Mouse (Mus musculus): ENCODE results near the gene Gsdme. TPM values are rescaled to one million over a fixed set of nuclear protein-coding genes. Genes with fewer than 3 reads are reported as not detected.

Gsdme gene
- polyA plus RNA-seq, 1 experiment from 2014 or later: 35.2 TPM

DNA sequence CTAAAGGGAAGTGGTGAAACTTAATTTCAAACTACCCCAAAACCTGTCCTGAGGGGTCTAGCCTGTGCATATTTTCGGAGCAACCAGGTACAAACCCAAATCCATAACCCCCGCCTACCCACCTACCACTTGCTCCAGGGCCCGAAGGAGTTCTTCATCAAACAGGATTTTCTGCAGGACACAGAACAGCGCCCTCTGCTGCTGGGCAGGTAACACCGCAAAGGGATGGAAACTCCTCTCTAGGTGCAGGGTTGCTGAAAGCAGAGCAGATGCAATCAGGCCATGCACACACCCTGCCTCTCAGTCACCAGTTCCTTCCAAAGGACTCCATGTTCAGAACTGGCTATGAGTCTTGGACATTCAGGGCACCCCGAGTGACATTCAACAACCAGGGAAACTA, 42.8 kb downstream of the Gsdme start:
- H3K9me3 ChIP-seq (ENCODE audit: control insufficient read depth, low read length): no peaks in the 10 kb centered on the region
- no peaks in the 10 kb centered on the region for H3K36me3 ChIP-seq (ENCODE audit: control insufficient read depth, insufficient read depth, low read length)
- no peak for ATAC-seq (replicated peaks; ENCODE audit: low FRiP score, low TSS enrichment, low read depth)
- no peak for DNase-seq (ENCODE audit: low spot score)
- no peaks in the 10 kb centered on the region for H3K27me3 ChIP-seq (replicated peaks; ENCODE audit: control insufficient read depth, insufficient read depth, low read length)
- H3K4me2 ChIP-seq (ENCODE audit: low read length): no peak overlapping the region
- H3K9ac ChIP-seq (ENCODE audit: low read length): no peak overlapping the region
- no peaks in the 10 kb centered on the region for H3K4me1 ChIP-seq (replicated peaks; ENCODE audit: control insufficient read depth, insufficient read depth, low read length)
- no peak overlapping the region for H3K27ac ChIP-seq (ENCODE audit: low read depth)
- no peak overlapping the region for H3K4me3 ChIP-seq (ENCODE audit: low read depth, low read length)
- WGBS: 59% methylated on average over 6 of the region's 6 CpGs

- 83% methylated on average over 6 of the region's 6 CpGs for WGBS
- H3K9me3 ChIP-seq (ENCODE audit: control insufficient read depth, low read length): no peaks in the 10 kb centered on the region
- no peak for ATAC-seq (replicated peaks; ENCODE audit: low FRiP score, low TSS enrichment, low read depth)
These were observed 44.6 kb downstream of the Gsdme start for GRCm38 (mm10) chr6:50219066-50219465.

GRCm38 (mm10) chr6:50218628-50219027, 45.0 kb downstream of the Gsdme start:
- H3K27me3 ChIP-seq (replicated peaks; ENCODE audit: control insufficient read depth, insufficient read depth, low read length): no peaks in the 10 kb centered on the region
- DNase-seq (ENCODE audit: low spot score): no peak
- 77% methylated on average over 3 of the region's 3 CpGs for WGBS

More at GRCm38 (mm10) chr6:50219066-50219465, 44.6 kb downstream of the Gsdme start:
- H3K4me2 ChIP-seq (ENCODE audit: low read length): no peak overlapping the region
- no peak overlapping the region for H3K9ac ChIP-seq (ENCODE audit: low read length)
- H3K4me1 ChIP-seq (replicated peaks; ENCODE audit: control insufficient read depth, insufficient read depth, low read length): no peaks in the 10 kb centered on the region
- H3K27ac ChIP-seq (ENCODE audit: low read depth): no peak overlapping the region
- no peaks in the 10 kb centered on the region for H3K27me3 ChIP-seq (replicated peaks; ENCODE audit: control insufficient read depth, insufficient read depth, low read length)
- no peak for DNase-seq (ENCODE audit: low spot score)
- H3K4me3 ChIP-seq (ENCODE audit: low read depth, low read length): no peak overlapping the region
- no peaks in the 10 kb centered on the region for H3K36me3 ChIP-seq (ENCODE audit: control insufficient read depth, insufficient read depth, low read length)

GRCm38 (mm10) chr6:50215986-50216385, 47.7 kb downstream of the Gsdme start:
- no peak for DNase-seq (ENCODE audit: low spot score)
- 92% methylated on average over 4 of the region's 4 CpGs for WGBS
- H3K9me3 ChIP-seq (ENCODE audit: control insufficient read depth, low read length): no peaks in the 10 kb centered on the region

More at GRCm38 (mm10) chr6:50218628-50219027, 45.0 kb downstream of the Gsdme start:
- H3K27ac ChIP-seq (ENCODE audit: low read depth): no peak overlapping the region
- no peak overlapping the region for H3K4me3 ChIP-seq (ENCODE audit: low read depth, low read length)
- H3K4me2 ChIP-seq (ENCODE audit: low read length): no peak overlapping the region
- no peak for ATAC-seq (replicated peaks; ENCODE audit: low FRiP score, low TSS enrichment, low read depth)
- no peaks in the 10 kb centered on the region for H3K36me3 ChIP-seq (ENCODE audit: control insufficient read depth, insufficient read depth, low read length)
- no peak overlapping the region for H3K9ac ChIP-seq (ENCODE audit: low read length)
- H3K4me1 ChIP-seq (replicated peaks; ENCODE audit: control insufficient read depth, insufficient read depth, low read length): no peaks in the 10 kb centered on the region
- no peaks in the 10 kb centered on the region for H3K9me3 ChIP-seq (ENCODE audit: control insufficient read depth, low read length)

GRCm38 (mm10) chr6:50215373-50215745, 48.3 kb downstream of the Gsdme start:
- no peak overlapping the region for H3K4me2 ChIP-seq (ENCODE audit: low read length)
- no peak overlapping the region for H3K27ac ChIP-seq (ENCODE audit: low read depth)
- H3K4me1 ChIP-seq (replicated peaks; ENCODE audit: control insufficient read depth, insufficient read depth, low read length): no peaks in the 10 kb centered on the region
- no peaks in the 10 kb centered on the region for H3K27me3 ChIP-seq (replicated peaks; ENCODE audit: control insufficient read depth, insufficient read depth, low read length)
- no peaks in the 10 kb centered on the region for H3K9me3 ChIP-seq (ENCODE audit: control insufficient read depth, low read length)
- no peak for DNase-seq (ENCODE audit: low spot score)
- H3K9ac ChIP-seq (ENCODE audit: low read length): no peak overlapping the region
- no peaks in the 10 kb centered on the region for H3K36me3 ChIP-seq (ENCODE audit: control insufficient read depth, insufficient read depth, low read length)
- 90% methylated on average over 2 of the region's 2 CpGs for WGBS
- H3K4me3 ChIP-seq (ENCODE audit: low read depth, low read length): no peak overlapping the region
- no peak for ATAC-seq (replicated peaks; ENCODE audit: low FRiP score, low TSS enrichment, low read depth)

More at GRCm38 (mm10) chr6:50215986-50216385, 47.7 kb downstream of the Gsdme start:
- Histone ChIP-seq H3K27me3 (replicated peaks; ENCODE audit: control insufficient read depth, insufficient read depth, low read length) (no peaks in the 10 kb centered on the region), H3K4me3 (ENCODE audit: low read depth, low read length) (no peak overlapping the region), H3K9ac (ENCODE audit: low read length) (no peak overlapping the region), H3K4me1 (replicated peaks; ENCODE audit: control insufficient read depth, insufficient read depth, low read length) (no peaks in the 10 kb centered on the region), H3K36me3 (ENCODE audit: control insufficient read depth, insufficient read depth, low read length) (no peaks in the 10 kb centered on the region), H3K4me2 (ENCODE audit: low read length) (no peak overlapping the region), H3K27ac (ENCODE audit: low read depth) (no peak overlapping the region)
- ATAC-seq (replicated peaks; ENCODE audit: low FRiP score, low TSS enrichment, low read depth): no peak

DNA sequence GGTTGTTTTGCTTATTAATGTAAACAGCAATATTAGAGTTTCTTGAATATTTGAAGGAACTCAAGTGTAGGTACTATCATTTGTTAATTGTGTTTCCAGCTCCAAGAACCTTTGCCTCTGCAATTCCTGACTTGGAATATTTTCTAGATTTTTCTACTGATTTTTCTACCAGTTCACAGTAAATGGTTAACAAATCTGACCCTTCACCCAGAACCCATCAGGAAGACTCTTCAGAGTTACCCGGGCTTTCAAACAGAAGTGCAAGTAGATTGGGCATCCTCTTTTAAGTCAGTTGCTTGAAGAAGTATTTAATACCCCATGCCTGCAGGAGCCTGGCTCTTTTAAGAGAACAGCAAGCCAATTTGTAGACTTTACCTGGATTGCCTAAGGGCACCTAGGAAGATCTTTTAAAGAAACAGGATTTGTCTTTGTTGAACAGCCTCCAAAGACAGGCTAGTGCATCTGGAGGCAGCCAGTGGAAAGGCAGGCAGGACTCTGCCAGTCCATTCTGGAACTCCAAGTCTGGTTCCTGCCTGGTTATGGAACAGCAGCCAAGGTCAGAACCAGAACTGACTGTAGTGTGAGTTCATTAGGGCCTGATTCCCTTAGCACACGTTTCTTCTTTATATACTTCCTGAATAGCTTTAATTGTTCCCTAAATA, 48.8 kb downstream of the Gsdme start:
- no peak for ATAC-seq (replicated peaks; ENCODE audit: low FRiP score, low TSS enrichment, low read depth)
- no peak overlapping the region for H3K4me3 ChIP-seq (ENCODE audit: low read depth, low read length)
- H3K9ac ChIP-seq (ENCODE audit: low read length): no peak overlapping the region
- H3K27me3 ChIP-seq (replicated peaks; ENCODE audit: control insufficient read depth, insufficient read depth, low read length): no peaks in the 10 kb centered on the region
- no peak overlapping the region for H3K4me2 ChIP-seq (ENCODE audit: low read length)
- H3K36me3 ChIP-seq (ENCODE audit: control insufficient read depth, insufficient read depth, low read length): no peaks in the 10 kb centered on the region
- no peaks in the 10 kb centered on the region for H3K4me1 ChIP-seq (replicated peaks; ENCODE audit: control insufficient read depth, insufficient read depth, low read length)
- whole genome bisulfite sequencing: 58% methylated on average over 2 of the region's 2 CpGs
- no peak overlapping the region for H3K27ac ChIP-seq (ENCODE audit: low read depth)
- no peak for DNase-seq (ENCODE audit: low spot score)
- no peaks in the 10 kb centered on the region for H3K9me3 ChIP-seq (ENCODE audit: control insufficient read depth, low read length)

DNA sequence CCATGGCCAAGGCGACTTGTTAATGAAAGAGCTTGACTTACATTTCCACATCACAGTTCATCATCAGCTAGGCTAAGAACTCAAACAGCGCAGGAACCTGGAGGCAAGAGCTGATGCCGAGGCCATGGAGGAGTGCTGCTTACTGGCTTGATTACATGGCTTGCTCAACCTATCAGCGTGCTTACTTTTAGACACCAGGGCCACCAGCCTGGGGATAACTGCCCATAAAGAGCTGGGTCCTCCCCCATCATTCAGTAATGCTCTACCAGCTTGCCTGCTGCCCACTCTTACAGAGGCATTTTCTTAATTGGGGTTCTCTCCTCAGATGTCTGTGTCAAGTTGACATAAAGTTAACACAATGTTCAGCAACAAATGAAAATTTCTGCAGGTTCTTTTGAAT, 58.6 kb downstream of the Gsdme start:
- Histone ChIP-seq H3K36me3 (ENCODE audit: control insufficient read depth, insufficient read depth, low read length) (0 out of 2 replicates have a peak, but pooled peaks cover 2% of the 10 kb centered on the region), H3K4me1 (replicated peaks; ENCODE audit: control insufficient read depth, insufficient read depth, low read length) (no peaks in the 10 kb centered on the region), H3K27me3 (replicated peaks; ENCODE audit: control insufficient read depth, insufficient read depth, low read length) (no peaks in the 10 kb centered on the region), H3K4me2 (ENCODE audit: low read length) (no peak overlapping the region), H3K27ac (ENCODE audit: low read depth) (no peak overlapping the region), H3K9me3 (ENCODE audit: control insufficient read depth, low read length) (no peaks in the 10 kb centered on the region), H3K4me3 (ENCODE audit: low read depth, low read length) (no peak overlapping the region), H3K9ac (ENCODE audit: low read length) (no peak overlapping the region)
- no peak for DNase-seq (ENCODE audit: low spot score)
- 91% methylated on average over 4 of the region's 4 CpGs for WGBS
- no peak for ATAC-seq (replicated peaks; ENCODE audit: low FRiP score, low TSS enrichment, low read depth)

DNA sequence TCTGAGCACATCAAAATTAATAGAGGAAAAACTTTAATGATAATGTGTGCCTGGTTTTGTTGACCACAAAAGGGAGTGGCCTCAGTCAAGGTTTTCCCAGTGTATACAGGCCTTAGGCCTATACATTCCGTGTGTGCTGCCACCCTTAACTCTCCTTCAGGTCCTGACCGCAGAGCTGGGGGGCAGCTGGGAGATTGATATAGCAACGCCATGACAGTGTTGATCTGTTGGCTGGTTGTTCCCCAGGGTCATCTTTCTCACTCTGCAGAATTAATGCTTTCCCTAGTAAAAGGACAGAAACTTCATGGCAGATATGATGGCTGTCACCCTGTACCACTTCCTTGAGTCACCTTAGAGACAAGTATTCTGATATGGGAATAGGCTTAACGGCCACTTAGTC, 59.3 kb downstream of the Gsdme start:
- no peak for ATAC-seq (replicated peaks; ENCODE audit: low FRiP score, low TSS enrichment, low read depth)
- H3K4me3 ChIP-seq (ENCODE audit: low read depth, low read length): no peak overlapping the region
- H3K36me3 ChIP-seq (ENCODE audit: control insufficient read depth, insufficient read depth, low read length): 0 out of 2 replicates have a peak, but pooled peaks cover 2% of the 10 kb centered on the region
- H3K4me2 ChIP-seq (ENCODE audit: low read length): no peak overlapping the region
- peak; percentile 10 for DNase-seq (ENCODE audit: low spot score)
- 88% methylated on average over 4 of the region's 4 CpGs for WGBS
- no peak overlapping the region for H3K27ac ChIP-seq (ENCODE audit: low read depth)
- no peaks in the 10 kb centered on the region for H3K4me1 ChIP-seq (replicated peaks; ENCODE audit: control insufficient read depth, insufficient read depth, low read length)
- no peaks in the 10 kb centered on the region for H3K27me3 ChIP-seq (replicated peaks; ENCODE audit: control insufficient read depth, insufficient read depth, low read length)
- H3K9ac ChIP-seq (ENCODE audit: low read length): no peak overlapping the region
- no peaks in the 10 kb centered on the region for H3K9me3 ChIP-seq (ENCODE audit: control insufficient read depth, low read length)

DNA sequence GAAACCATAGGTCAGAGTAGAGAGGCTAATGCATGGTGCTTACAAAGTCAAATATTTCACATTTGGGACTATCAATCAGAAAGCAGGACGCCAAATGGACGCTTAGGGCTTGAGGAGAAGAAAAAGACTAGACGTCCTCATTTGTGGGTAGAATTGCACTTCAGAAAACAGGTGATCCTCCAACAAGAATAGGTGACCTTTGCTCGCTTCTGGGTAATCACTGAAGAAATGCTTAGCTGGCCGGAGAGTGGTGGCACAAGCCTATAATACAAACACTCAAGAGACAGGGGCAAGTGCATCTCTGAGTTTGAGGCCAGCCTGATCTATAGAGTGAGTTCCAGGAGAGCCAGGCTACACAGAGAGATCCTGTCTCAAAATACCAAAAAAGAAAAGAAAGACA, 69.8 kb downstream of the Gsdme start:
- Histone ChIP-seq H3K27ac (ENCODE audit: low read depth) (no peak overlapping the region), H3K27me3 (replicated peaks; ENCODE audit: control insufficient read depth, insufficient read depth, low read length) (no peaks in the 10 kb centered on the region), H3K9ac (ENCODE audit: low read length) (no peak overlapping the region), H3K4me3 (ENCODE audit: low read depth, low read length) (no peak overlapping the region), H3K4me2 (ENCODE audit: low read length) (no peak overlapping the region), H3K36me3 (ENCODE audit: control insufficient read depth, insufficient read depth, low read length) (peaks cover 22% of the 10 kb centered on the region), H3K9me3 (ENCODE audit: control insufficient read depth, low read length) (no peaks in the 10 kb centered on the region), H3K4me1 (replicated peaks; ENCODE audit: control insufficient read depth, insufficient read depth, low read length) (no peaks in the 10 kb centered on the region)
- WGBS: 78% methylated on average over 5 of the region's 5 CpGs
- DNase-seq (ENCODE audit: low spot score) (no peak), ATAC-seq (replicated peaks; ENCODE audit: low FRiP score, low TSS enrichment, low read depth) (no peak)
